Mouse (Mus musculus) embryonic fibroblast, embryonic 13.5 days (primary cell): ENCODE data around the gene St6galnac5.

Experiments
- CTCF ChIP-seq: IDR thresholded peaks from 2 replicates; pipeline ENCODE4 v1.5.1; 2011; ENCODE audit warnings: mild to moderate bottlenecking, control low read depth, low read length, moderate library complexity, borderline replicate concordance; ENCODE audit not compliant: insufficient read depth
- POLR2A ChIP-seq: IDR thresholded peaks from 2 replicates; pipeline ENCODE4 v1.6.1; 2011; ENCODE audit warnings: low read depth, mild to moderate bottlenecking, control low read depth, low read length, moderate library complexity

DNA sequence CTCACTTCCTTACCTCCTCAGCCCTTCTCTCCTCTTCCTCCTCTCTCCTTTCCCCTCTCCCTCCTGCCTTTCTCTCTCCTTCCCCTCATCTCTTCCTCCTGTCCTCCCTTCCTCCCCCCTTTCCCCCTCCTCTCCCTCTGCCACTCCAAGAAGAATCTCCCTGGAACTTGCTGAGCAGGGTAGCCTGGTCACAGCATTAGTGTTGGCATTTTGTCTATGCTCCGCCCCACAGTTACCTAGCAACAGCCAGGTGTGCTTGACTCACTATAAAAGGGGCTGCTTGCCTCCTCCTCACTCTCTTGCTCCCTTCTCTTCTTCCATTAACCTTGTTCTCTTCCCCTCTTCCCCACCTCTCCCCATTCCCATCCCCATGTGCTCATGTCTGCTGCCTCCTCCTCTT is 120.1 kb downstream of the St6galnac5 start:
- TF ChIP-seq CTCF (no peak), POLR2A (no peak)
